Mouse (Mus musculus): ENCODE measurements at regions not wholly inside any gene's neighbourhood (a gene's known extent, or its start where the extent isn't known, plus 50 kb on each side); places are given as distances from the start of the nearest gene placed in this dataset.

- DNase-seq, result no peak
These were observed 53.4 kb downstream of the Gm47996 start for GRCm38 (mm10) chr1:151263372-151263771.

GRCm38 (mm10) chr1:151263830-151264229 is 53.9 kb downstream of the Gm47996 start:
- DNase-seq, result no peak

GRCm38 (mm10) chr1:151264789-151265188 is 54.9 kb downstream of the Gm47996 start:
- DNase-seq, result no peak

- no peak for DNase-seq
These were observed 55.7 kb downstream of the Gm47996 start for GRCm38 (mm10) chr1:151265590-151265989.

GRCm38 (mm10) chr1:151266703-151267102 is 56.8 kb downstream of the Gm47996 start:
- no peak for DNase-seq

GRCm38 (mm10) chr1:151270691-151271090 is 60.8 kb downstream of the Gm47996 start:
- DNase-seq, result no peak

- DNase-seq, result no peak
These were observed 64.4 kb downstream of the Gm47996 start for GRCm38 (mm10) chr1:151274306-151274705.

- DNase-seq, result no peak
These were observed 65.7 kb downstream of the Gm47996 start for GRCm38 (mm10) chr1:151275581-151275980.

GRCm38 (mm10) chr1:151279955-151280354 is 64.3 kb upstream of the Ivns1abp start:
- no peak for DNase-seq

- no peak for DNase-seq
These were observed 59.2 kb upstream of the Ivns1abp start for GRCm38 (mm10) chr1:151285045-151285444.

GRCm38 (mm10) chr1:151287451-151287850 is 56.8 kb upstream of the Ivns1abp start:
- peak; percentile 22 for DNase-seq

GRCm38 (mm10) chr1:151289061-151289460 is 55.2 kb upstream of the Ivns1abp start:
- no peak for DNase-seq

GRCm38 (mm10) chr1:151289493-151290258 is 54.6 kb upstream of the Ivns1abp start:
- DNase-seq, result no peak

- DNase-seq, result no peak
These were observed 50.8 kb upstream of the Ivns1abp start for GRCm38 (mm10) chr1:151293311-151294050.
